Mouse (Mus musculus): ENCODE data around the gene Mpp3. TPM values are rescaled to one million over a fixed set of nuclear protein-coding genes. Genes with fewer than 3 reads are reported as not detected.

Mpp3 gene
- polyA plus RNA-seq, 1 experiment, result not detected

GRCm38 (mm10) chr11:101982981-101983411 is 45.3 kb downstream of the Mpp3 start:
- 0 out of 2 replicates have a peak overlapping the region, but pooled peaks have one; percentile 17 for H3K4me3 ChIP-seq (ENCODE audit: insufficient read depth, low read depth, low read length)
- 75% methylated on average over 6 of the region's 6 CpGs for WGBS
- peak overlapping the region; percentile 36; the same call in 1 of the 2 replicates for H3K27ac ChIP-seq (ENCODE audit: insufficient read depth, low read depth, low read length)

DNA sequence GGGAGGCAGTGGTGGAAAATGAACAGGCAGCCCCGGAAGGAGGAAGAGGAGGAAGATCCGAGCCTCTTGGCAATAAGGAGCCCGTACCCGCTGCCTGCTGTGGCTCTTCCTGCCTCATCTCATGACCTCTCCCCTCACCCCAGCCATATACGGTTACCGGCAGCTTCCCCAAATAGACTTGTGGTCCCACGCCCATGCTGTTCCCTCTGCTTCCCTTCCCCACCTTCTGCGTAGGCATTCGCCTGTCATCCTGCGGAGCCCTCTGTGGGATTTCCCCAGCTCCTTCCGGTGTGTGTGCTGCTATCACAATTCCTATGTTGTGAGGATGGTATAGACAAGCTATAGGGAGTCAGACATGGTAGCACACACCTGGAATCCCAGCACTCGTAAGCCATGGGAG is 46.4 kb downstream of the Mpp3 start:
- 72% methylated on average over 12 of the region's 12 CpGs for WGBS
- no peak for TF ChIP-seq POLR2A (IDR thresholded peaks at IDR 0.05; ENCODE audit: insufficient read depth, low read depth, low read length)
- no peak for TF ChIP-seq CTCF (IDR thresholded peaks at IDR 0.05; ENCODE audit: insufficient read depth, low read depth, low read length)
- no peak overlapping the region for H3K27ac ChIP-seq (ENCODE audit: insufficient read depth, low read depth, low read length)

More at GRCm38 (mm10) chr11:101982981-101983411, 45.3 kb downstream of the Mpp3 start:
- no peak for TF ChIP-seq CTCF (IDR thresholded peaks at IDR 0.05; ENCODE audit: insufficient read depth, low read depth, low read length)
- no peak for TF ChIP-seq POLR2A (IDR thresholded peaks at IDR 0.05; ENCODE audit: insufficient read depth, low read depth, low read length)
- H3K4me1 ChIP-seq (ENCODE audit: control insufficient read depth, insufficient read depth, low read length), result peaks cover 24% of the 10 kb centered on the region

GRCm38 (mm10) chr11:101980603-101981157 is 47.6 kb downstream of the Mpp3 start:
- Histone ChIP-seq H3K4me3 (ENCODE audit: insufficient read depth, low read depth, low read length) (no peak overlapping the region), H3K27ac (ENCODE audit: insufficient read depth, low read depth, low read length) (no peak overlapping the region), H3K4me1 (ENCODE audit: control insufficient read depth, insufficient read depth, low read length) (peaks cover 28% of the 10 kb centered on the region)
- TF ChIP-seq CTCF (IDR thresholded peaks at IDR 0.05; ENCODE audit: insufficient read depth, low read depth, low read length) (no peak), POLR2A (IDR thresholded peaks at IDR 0.05; ENCODE audit: insufficient read depth, low read depth, low read length) (no peak)
- 87% methylated on average over 9 of the region's 9 CpGs for WGBS

More for the DNA sequence above, 46.4 kb downstream of the Mpp3 start:
- peaks cover 30% of the 10 kb centered on the region for H3K4me1 ChIP-seq (ENCODE audit: control insufficient read depth, insufficient read depth, low read length)
- H3K4me3 ChIP-seq (ENCODE audit: insufficient read depth, low read depth, low read length), result no peak overlapping the region

- WGBS, result 91% methylated on average over 5 of the region's 5 CpGs
- Histone ChIP-seq H3K4me1 (ENCODE audit: control insufficient read depth, insufficient read depth, low read length) (peaks cover 33% of the 10 kb centered on the region), H3K27ac (ENCODE audit: insufficient read depth, low read depth, low read length) (no peak overlapping the region), H3K4me3 (ENCODE audit: insufficient read depth, low read depth, low read length) (no peak overlapping the region)
- TF ChIP-seq POLR2A (IDR thresholded peaks at IDR 0.05; ENCODE audit: insufficient read depth, low read depth, low read length), result no peak
- TF ChIP-seq CTCF (IDR thresholded peaks at IDR 0.05; ENCODE audit: insufficient read depth, low read depth, low read length), result no peak
Measured at GRCm38 (mm10) chr11:101979140-101979539, 49.1 kb downstream of the Mpp3 start.

DNA sequence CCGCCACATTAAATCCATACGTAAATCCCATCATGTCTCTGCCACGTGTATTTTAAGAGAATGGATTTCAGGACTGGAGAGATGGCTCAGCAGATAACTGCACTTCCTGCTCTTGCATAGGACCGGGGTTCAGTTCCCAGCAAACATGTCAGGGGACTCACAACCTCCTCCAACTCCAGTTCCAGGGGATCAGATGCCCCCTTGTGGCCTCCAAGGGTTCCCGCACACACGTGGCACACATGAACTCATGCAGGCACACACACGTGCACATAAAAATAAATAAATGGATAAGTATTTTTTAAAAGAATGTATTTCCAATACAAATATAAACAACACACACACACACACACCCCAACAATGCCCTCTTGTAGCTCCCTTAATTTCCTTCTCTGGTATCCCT is 51.3 kb downstream of the Mpp3 start:
- WGBS, result 98% methylated on average over 7 of the region's 7 CpGs
- no peak overlapping the region for H3K27ac ChIP-seq (ENCODE audit: insufficient read depth, low read depth, low read length)
- H3K4me3 ChIP-seq (ENCODE audit: insufficient read depth, low read depth, low read length), result no peak overlapping the region
- H3K4me1 ChIP-seq (ENCODE audit: control insufficient read depth, insufficient read depth, low read length), result peaks cover 31% of the 10 kb centered on the region
- TF ChIP-seq CTCF (IDR thresholded peaks at IDR 0.05; ENCODE audit: insufficient read depth, low read depth, low read length), result no peak
- no peak for TF ChIP-seq POLR2A (IDR thresholded peaks at IDR 0.05; ENCODE audit: insufficient read depth, low read depth, low read length)

DNA sequence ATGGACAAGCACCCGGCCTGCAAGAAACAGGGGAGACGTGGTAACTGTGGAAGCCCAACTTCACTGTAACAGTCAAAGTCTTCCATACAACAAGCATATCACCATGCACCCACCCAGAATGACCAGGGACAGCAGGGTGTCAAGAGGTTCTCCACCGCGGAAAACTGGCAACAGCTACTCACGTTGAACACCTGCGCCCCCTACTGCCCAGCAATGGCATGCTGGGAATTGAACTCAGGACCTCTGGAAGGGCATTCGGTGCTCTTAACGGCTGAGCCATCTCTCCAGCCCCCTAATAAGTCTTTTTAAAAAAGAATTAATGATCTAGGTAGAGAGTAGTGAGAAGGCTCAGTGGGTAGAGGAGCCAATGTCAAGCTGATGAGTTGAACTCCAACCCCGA is 53.3 kb downstream of the Mpp3 start:
- TF ChIP-seq POLR2A (IDR thresholded peaks at IDR 0.05; ENCODE audit: insufficient read depth, low read depth, low read length) (no peak), CTCF (IDR thresholded peaks at IDR 0.05; ENCODE audit: insufficient read depth, low read depth, low read length) (no peak; the same call in 1 of the 2 replicates)
- H3K27ac ChIP-seq (ENCODE audit: insufficient read depth, low read depth, low read length), result no peak overlapping the region
- H3K4me3 ChIP-seq (ENCODE audit: insufficient read depth, low read depth, low read length), result no peak overlapping the region
- whole genome bisulfite sequencing, result 63% methylated on average over 9 of the region's 9 CpGs
- peaks cover 25% of the 10 kb centered on the region for H3K4me1 ChIP-seq (ENCODE audit: control insufficient read depth, insufficient read depth, low read length)

- 71% methylated on average over 6 of the region's 6 CpGs for WGBS
- Histone ChIP-seq H3K4me1 (ENCODE audit: control insufficient read depth, insufficient read depth, low read length) (peaks cover 25% of the 10 kb centered on the region), H3K27ac (ENCODE audit: insufficient read depth, low read depth, low read length) (no peak overlapping the region), H3K4me3 (ENCODE audit: insufficient read depth, low read depth, low read length) (no peak overlapping the region)
- TF ChIP-seq POLR2A (IDR thresholded peaks at IDR 0.05; ENCODE audit: insufficient read depth, low read depth, low read length) (no peak), CTCF (IDR thresholded peaks at IDR 0.05; ENCODE audit: insufficient read depth, low read depth, low read length) (no peak)
Measured at GRCm38 (mm10) chr11:101974181-101974580, 54.1 kb downstream of the Mpp3 start.

DNA sequence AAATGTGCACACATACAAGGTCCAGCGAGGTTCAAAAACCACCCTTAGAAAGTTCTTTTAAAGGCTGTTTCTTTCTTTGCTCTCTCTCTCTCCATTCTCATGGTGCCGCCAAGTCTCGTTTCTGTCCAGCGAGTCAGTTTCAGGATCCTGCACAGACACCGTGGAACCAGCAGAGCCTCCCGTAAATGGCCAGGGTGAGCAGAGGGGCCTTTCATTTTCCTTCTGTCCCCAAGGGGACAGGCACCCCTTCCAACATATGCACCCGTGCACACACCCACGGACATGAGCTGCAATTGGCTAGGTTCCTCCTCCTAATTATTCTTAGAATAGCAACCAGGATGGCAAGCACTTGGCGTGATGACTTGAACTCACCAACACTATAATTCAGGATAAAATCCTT is 54.8 kb downstream of the Mpp3 start:
- Histone ChIP-seq H3K4me3 (ENCODE audit: insufficient read depth, low read depth, low read length) (no peak overlapping the region), H3K27ac (ENCODE audit: insufficient read depth, low read depth, low read length) (no peak overlapping the region), H3K4me1 (ENCODE audit: control insufficient read depth, insufficient read depth, low read length) (peaks cover 25% of the 10 kb centered on the region)
- TF ChIP-seq POLR2A (IDR thresholded peaks at IDR 0.05; ENCODE audit: insufficient read depth, low read depth, low read length), result no peak
- TF ChIP-seq CTCF (IDR thresholded peaks at IDR 0.05; ENCODE audit: insufficient read depth, low read depth, low read length), result no peak
- 35% methylated on average over 9 of the region's 9 CpGs for WGBS

DNA sequence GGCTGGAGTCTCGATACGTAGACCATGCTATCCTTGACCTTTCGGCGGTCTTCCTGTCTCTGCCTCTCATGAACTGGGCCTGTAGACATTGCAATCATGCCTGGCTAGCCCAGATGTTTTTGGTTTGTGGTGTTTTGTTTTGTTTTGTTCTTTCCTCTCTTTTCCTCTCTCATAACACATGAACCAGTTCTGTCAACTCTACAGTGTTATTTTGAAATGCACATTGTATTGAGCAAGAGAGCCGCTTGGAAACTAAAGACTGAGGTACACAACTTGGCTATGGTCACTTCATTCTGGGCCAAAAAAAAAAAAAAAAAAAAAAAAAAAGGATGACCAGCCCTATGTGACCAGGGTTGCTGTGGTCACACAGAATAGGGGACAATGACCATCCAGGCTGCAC is 55.6 kb downstream of the Mpp3 start:
- H3K4me3 ChIP-seq (ENCODE audit: insufficient read depth, low read depth, low read length), result no peak overlapping the region
- no peak for TF ChIP-seq CTCF (IDR thresholded peaks at IDR 0.05; ENCODE audit: insufficient read depth, low read depth, low read length)
- TF ChIP-seq POLR2A (IDR thresholded peaks at IDR 0.05; ENCODE audit: insufficient read depth, low read depth, low read length), result no peak
- 94% methylated on average over 5 of the region's 5 CpGs for WGBS
- H3K4me1 ChIP-seq (ENCODE audit: control insufficient read depth, insufficient read depth, low read length), result peaks cover 19% of the 10 kb centered on the region
- H3K27ac ChIP-seq (ENCODE audit: insufficient read depth, low read depth, low read length), result no peak overlapping the region

Data from olfactory bulb, adult 2 months (tissue).